Mouse (Mus musculus): ENCODE measurements around the gene G6pc3.

The G6pc3 gene

DNA sequence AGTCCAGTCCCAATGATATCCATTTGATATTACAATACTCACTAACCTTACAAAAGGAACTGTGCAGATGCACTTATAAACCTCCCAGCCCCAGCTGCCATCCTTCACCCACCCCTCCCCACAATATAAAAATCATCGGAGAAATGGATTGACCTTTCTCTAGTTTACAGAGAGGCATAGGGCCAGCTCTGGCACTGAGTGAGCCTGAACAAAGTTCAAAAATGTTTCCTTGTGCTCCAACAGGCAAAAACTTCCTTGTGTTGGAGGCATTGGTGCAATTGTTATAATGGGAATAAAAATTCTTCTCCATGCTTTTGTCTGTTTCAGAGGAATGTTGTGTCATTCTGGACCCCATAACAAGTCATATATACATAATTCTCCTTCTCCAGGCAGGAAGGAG, 3.2 kb upstream of the G6pc3 start:
- DNase-seq (ENCODE audit: low spot score in 2 of 2) = no peak

DNA sequence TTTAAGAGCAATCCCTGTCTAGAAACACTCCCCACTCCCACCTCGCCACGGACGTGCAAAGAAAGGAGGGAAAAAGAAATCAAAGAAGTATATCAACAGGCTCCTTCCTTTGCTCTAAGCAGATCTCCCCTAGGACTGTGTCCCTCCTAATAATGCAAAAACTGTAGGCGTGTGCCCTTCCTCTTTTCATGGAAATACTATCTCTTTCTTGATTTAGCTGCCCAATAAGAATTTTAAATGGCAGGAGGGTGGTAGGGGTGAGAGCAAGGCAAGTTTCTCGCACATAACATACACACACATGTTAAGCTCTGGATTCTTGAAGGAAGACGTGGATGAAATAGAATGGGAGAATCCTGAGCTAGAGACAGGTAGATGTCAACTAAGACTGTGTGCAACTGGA, 440 bp upstream of the G6pc3 start:
- DNase-seq (ENCODE audit: low spot score in 2 of 2) = no peak

DNA sequence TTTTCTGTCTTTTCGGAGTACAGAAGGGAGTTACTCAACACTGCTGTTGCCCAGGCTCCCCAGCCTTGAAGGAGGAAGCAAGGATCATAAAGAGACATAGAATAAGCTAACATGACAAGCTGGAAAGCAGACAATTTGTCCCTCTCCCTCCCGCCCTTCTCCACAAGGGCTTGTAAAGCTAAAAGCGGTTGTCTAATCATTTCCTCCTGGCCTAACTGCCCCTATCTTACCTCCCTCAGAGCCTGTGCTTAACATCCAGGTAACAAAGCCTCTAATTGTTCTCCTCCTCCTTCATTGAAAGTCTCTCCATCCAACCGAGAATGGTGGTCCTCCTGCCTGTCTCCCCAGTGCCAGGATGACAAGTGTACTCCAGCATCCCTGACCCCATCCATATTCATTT, 1.4 kb downstream of the G6pc3 start:
- DNase-seq (ENCODE audit: low spot score in 2 of 2) = no peak

DNA sequence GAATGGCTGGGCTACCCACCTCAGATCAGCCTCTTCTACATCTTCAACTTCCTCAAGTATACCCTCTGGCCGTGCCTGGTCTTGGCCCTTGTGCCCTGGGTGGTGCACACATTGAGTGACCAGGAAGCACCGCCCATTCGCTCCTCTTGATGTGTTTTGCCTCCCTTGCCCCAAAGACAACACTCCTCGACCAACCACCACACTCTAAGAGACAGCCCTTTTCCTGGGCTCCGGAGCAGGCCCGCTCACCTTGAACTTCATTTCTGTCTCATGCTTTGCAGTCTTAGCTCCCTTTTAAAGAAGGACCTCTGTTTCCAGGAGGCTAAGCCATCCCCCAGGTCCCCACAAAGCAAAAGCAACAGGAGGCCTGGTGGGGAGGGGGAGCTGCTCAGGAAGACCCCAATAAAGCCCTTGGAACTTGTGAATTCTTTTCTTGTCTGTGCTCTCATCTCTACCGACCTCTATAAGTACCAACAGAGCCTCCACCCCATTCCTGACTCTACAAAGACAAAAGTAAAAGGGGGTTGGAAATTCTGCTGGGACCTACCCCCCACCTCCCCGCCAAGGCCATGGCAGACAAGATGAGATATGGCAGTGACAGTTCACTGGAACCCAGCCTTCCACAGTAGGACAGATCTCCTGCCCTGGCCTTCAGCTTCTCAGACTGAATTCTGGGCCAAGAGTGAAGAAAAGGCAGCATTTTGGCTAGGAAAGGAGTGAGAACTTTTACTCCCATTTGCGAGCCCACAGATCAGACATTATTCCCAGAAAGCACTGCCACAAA, 4.4 kb downstream of the G6pc3 start:
- DNase-seq (ENCODE audit: low spot score in 2 of 2) = no peak

DNA sequence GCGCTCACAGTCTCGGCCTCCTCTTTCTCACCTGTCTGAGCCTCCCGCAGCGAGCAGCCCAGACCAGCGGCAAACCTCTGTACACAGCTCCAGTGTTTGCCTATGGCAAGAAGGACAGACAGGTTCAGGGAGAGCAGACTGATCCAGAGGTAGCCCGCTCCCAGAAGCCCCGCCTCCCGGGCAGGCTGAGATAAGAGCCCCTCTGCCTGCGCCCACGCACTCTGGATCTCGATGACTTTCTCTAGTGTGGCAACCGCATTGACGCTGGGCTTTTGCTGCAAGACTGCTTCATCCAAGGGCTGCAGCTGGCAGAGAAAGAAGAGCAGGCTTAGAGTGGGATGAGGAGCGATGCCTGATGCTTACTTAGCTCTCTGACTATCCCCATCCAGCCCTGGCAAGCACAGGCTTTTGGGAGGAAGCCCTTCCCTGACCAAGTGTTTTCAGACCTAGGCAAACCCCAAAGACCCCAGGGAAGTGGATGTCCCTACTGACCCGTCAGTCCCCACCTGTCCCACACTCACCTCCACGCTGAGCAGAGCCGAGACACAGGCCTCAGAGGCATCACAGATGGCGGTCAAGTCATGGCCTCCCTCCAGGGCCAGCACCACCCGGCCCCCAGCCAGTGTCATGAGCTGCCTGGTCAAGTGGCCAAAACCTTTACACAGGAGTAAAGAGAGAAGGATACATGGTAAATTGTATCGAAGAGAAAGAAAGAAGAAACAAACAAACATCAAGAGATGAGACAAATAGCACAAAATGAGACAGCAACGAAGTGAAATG, 6.8 kb downstream of the G6pc3 start:
- DNase-seq (ENCODE audit: low spot score in 2 of 2) = peak in 1 of 2 experiments; percentile 59

DNA sequence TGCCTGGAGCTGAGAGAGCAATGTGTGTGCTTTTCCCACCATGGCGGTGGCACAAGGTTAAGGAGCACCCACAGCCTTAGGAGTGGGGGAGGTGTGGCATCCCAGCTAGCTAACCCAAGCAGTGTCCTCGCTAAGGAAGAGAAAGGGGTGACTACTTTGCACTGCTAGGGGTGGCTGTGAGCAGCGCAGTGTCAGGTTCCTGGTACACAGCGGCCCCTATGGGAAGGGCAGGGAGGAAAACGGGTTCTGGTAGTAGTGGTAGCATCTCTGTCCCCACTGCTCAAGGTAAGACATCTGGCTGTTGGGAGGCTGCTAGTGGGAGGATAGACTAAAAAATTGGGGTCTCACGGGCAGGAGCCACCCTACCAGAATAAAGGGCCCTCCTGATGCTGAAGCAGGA, 8.8 kb downstream of the G6pc3 start:
- no peak for DNase-seq (ENCODE audit: low spot score in 2 of 2)

DNA sequence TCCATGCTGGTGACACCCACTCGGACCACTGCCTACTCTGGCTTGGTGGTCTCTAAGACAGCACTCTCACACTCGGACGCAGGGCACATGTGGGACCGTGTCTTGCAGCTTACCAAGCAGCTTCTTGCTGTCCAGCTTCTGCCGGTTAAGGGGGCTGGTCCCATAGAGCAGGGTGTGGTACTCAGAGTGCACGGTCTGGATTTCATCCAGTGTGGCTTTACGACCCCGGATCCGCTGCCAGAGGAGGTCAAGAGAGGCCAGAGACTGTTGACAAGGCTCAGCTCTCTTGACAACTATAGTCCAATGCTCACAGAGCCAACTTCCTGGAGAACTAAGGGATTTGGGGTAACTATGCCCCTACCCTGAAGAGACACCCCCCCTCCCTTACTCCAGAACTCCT, 10.4 kb downstream of the G6pc3 start:
- DNase-seq (ENCODE audit: low spot score in 2 of 2) = no peak

DNA sequence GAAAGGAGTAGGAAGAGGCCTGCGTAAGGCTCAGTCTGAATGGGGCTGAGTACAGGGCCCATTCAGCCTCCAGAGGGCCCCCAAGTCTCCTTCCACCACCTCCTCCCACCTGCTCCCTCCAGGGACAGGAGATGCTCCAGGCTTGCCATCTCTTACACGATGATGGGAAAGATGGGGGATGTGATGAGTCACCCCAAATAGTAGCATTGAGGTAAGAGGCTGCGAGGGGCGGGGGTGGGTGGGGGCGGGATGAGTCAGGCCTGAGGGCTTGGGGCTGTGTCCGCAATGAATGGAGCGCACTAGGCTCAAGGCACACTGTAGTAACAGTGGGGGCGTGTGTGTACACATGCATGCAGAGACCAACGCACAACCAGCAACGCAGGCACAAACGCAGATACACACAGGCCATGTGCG, 12.0 kb downstream of the G6pc3 start:
- peak; percentile 66 to 71 for DNase-seq (ENCODE audit: low spot score in 2 of 2)

DNA sequence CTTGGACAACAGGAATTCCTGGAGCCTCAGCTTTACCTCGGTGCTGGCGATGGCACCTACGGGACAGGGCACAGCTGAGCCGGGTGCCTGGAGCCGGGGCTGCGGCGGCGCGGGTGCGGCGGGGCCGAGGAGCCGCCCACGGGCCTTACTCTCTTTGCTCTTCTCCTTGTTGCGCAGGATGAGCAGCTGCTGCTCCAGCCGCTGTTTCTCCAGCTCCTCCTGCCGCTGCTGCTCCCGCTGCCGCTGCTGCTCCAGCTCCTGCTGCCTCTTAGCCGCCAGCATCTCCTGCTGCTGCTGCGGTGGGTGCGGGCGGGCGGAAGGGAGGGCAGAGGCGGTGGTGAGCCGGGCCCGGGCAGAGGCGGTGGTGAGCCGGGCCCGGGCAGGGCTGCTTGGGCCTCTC, 17.1 kb downstream of the G6pc3 start:
- DNase-seq (ENCODE audit: low spot score in 2 of 2) = no peak

DNA sequence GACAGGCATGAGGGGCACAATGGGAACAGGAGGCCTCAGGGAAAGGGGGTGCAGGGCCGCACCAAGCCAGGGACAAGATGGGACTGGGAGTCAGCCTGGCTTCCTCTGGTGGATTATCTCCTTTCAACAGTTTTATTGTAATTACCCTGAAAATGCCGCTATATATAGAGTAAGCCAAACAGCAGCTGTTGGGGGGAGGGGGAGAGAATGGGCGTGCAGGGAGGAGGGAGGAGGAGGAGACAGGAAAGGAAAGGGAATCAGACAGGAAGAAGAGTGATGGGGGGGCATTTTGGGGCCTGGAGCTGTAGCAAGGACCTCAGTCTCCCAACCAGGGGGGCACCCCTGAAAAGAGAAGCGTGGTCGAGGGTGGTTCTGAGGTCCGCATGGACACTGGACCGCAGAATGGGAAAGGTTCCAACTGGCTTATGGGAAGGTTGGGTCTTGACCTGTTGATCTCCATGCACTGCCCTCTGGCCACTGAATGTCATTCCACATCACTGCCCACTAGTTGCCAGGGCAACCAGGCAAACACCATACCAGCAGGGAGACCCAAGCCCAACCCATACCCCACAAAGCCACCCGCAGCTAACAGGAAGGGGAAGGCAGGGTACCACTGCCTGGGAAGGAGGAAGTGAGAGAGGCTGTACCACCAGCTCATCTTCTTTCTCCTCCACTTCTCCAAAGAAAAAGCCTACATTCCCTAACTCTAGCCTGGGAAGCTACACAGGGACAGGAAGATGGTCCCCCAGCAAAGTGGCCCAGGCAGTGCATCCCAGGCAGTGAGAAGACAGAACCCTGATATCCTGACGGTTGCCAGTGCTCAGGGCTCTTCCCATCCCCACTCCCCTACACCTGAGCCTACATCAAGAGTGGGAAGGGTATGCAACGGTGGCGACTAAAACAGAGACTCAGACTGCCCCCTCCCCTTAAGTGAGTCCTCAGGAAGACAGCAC, 18.7 kb downstream of the G6pc3 start:
- no peak for DNase-seq (ENCODE audit: low spot score in 2 of 2)

DNA sequence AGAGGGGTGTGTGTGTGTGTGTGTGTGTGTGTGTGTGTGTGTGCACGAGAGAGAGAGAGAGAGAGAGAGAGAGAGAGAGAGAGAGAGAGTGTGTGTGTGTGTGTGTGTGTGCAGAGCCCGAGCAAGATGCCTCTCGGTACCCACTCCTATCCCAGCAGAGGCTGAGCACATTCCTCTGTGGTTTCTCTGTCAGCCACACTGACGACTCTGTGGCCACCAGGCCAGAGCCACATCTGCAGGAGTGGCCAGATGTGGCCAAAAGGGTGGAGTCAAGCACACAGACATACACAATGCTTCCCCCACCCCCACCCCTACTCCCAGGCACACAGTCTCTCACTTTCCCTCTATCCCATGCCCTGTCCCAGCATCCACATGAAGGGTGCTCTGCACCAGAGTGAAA, 19.4 kb downstream of the G6pc3 start:
- DNase-seq (ENCODE audit: low spot score in 2 of 2) = no peak

DNA sequence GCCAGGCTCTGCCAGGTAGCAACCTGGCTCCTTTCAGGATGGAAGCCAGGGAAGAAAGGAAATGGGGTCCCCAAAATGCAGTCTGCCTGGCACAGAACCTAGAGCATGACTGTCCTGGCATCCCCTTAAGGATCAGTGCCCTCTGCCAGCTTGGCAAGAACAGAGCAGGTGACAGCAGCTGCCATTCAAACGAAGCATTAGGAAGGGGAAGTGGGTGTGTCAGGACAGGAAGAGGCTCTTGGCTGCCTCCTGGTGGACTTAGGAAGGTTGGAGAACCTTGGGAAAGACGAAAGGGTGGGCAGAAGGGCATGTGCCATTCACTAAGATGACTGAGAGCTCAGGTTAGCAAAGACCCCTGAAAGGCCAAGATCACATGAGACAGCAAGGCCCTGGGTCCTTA, 20.3 kb downstream of the G6pc3 start:
- DNase-seq (ENCODE audit: low spot score in 2 of 2) = no peak

DNA sequence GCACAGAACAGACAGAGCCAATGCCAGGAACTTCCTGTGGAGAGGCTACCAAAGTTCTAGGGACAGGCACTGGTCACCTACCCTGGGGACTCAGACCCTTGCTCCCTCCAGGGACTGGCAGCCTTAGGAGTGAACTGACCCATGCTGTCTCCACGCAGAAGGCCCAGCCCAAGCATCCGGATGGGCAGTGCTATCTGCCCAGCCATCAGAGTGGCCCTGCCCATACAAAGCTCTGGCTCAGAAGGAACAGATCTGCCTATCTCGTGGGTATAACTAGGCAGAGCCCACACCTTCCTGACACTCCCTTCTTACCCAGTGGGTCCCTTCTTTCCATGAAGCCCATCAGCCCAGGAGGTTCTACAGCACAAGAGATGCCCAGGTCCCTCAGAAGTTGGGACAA, 20.8 kb downstream of the G6pc3 start:
- DNase-seq (ENCODE audit: low spot score in 2 of 2) = no peak

DNA sequence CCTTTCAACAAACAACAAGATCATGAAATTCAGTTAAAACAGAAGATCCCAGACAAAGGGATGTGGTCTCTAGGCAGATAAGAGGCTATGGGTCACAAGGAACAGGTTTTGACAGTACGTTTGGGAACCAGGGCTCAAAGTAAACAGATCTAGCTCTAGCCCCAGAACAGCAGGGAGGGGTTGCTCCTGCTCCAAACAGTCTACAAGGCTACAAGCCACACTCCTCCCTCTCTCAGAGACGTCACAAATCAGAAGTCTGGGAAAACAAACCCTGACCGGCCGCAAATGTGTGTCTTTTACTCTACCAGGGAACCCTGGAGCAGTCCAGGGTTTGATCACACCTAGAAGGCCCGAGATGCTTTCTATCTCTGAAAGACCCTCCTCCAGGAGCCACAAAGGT, 21.6 kb downstream of the G6pc3 start:
- no peak for DNase-seq (ENCODE audit: low spot score in 2 of 2)

DNA sequence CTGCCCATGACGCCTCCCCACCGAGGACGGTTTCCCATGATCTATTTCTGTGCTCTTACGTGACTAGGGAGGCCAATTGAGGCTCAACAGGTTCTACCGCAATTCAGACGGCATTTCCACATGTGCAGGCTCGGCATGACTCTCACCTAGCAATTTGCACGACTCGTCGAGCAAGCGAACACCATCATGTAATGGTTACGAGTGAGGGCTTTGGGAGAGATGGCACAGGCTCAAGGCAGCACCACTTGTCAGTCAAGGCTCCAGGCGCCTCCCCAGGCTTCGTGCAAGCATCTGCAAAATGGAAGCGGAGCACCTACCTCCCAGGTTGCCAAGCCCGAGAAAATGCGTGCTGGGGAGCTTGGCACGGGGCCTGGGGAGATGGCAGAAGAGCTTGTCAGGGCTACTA, 22.5 kb downstream of the G6pc3 start:
- no peak for DNase-seq (ENCODE audit: low spot score in 2 of 2)

DNA sequence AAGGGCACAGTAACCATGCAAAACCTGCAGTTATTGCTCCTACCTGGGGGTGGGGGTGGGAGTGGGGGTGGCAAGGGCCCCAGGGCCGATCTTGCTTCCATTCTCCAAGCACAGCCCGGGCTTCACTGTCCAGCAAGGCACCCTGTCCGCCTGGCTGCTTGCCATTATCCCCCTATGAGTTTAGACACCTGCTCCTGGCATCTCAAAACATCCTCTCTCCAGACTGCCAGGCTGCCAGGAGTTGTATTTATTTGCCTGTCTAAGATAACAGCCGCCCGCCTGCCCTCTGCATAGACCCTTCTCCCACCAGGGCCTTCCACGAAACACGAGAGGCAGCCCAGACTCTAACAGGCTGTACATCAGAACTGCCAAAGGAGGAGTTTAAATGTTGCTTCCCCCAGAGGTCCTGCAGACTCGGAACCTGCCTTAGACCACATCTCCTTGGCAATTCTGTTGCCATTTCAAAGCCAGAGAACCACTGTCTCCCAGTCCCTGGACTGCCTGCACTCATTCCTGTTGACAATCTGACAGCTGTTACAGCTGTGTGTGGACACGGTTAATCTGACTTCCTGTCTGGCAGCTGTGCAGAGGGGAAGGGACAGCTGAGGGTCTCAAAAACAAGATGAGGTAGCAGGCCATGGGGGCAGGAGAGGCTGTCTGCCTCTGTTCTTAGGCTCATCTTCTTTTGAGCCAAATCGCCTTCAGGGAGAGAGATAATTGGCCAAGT, 25.2 kb downstream of the G6pc3 start:
- DNase-seq (ENCODE audit: low spot score in 2 of 2) = no peak

DNA sequence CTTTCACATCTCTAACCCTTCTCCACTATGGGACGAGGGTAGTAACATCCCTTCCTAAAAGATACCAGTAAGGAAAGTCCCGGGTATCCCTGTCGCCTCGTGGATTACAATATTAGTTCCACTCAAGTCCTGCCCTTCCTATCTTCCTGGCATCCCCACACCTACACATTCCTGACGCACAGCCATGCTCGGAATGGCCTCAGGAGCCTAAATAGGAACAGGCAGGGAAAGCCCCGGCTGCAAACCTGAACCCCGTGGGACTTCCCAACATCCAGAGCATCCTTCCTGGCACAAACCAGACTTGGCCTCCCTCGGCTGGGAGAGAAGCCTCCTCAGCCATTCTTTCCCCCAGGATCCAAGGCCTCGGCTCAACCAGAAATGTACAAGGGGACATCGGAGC, 26.1 kb downstream of the G6pc3 start:
- DNase-seq (ENCODE audit: low spot score in 2 of 2) = no peak

DNA sequence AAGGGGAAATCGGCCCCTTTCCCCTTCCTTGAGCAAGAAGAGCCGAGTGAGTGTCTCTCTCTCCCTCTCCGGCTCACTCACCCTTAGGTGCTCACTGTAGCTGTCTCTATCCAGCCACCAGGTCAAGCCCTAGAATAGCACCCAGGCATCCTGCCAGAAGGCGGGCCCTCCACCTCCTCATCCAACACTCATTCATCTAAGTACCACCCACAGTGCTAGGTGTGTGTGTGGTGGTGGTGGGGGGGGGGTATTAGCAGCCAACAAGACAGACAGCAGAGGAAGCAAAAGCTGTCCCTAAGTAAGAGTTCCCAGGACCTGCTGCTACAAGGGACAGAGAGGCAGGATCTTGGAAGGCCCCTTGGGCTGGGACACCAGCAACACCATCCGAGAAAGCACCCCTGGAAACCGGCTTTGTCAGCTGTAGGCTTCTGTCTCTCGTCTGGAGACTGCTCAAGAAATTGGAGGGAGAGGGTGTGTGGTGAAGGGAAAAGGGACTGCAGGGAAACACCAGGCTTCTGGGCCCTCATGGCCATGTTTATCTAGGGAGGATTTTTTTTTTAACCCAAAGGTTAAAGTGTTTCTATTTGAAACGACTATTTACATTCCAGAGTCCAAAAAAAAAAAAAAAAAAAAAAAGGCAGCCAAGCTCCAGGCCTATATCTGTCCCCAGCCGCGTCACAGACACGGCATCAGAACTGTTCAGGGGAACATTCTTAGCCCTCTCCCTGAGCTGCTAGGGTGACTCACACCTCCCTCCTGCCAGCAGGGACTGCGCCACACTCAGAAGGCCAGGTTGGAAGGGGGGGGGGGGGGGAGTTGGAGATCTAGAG, 26.9 kb downstream of the G6pc3 start:
- no peak for DNase-seq (ENCODE audit: low spot score in 2 of 2)

DNA sequence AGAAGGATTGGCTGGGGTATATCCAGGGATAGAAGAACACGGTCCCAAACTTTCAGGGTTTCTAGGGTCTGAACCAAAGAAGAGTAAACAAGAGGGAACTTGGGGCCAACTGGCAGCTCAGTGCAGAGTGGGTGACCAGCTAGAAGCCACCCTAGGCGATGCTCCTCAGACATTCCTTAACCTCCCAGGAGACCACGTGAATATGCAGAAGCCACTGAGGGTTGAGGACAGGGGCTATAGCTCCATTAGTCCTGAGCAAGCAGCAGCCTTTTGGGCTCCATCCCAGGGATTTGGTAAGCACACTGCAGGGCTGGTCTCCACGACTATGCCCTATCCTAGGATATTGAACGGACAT, 27.4 kb downstream of the G6pc3 start:
- no peak for DNase-seq (ENCODE audit: low spot score in 2 of 2)

DNA sequence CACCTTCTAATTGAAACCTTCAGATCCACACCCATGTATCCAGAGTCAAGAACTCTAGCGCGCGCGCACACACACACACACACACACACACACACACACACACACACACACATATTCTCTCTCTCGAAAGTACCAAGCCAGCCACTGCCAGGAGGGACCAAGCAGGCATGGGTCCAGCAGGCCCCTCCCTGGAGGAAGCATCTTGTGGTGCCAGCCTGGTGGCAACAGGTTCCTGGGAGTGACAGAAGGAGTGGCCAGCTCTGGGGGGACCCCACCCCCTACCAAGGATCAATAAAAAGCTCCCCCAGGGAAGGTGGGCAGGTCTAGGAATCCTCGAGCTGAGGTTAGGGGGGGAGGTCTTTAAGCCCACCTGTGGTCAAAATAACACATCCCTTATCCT, 28.0 kb downstream of the G6pc3 start:
- no peak for DNase-seq (ENCODE audit: low spot score in 2 of 2)
